Mouse (Mus musculus): ENCODE results near the gene Cyp2w1.

DNA sequence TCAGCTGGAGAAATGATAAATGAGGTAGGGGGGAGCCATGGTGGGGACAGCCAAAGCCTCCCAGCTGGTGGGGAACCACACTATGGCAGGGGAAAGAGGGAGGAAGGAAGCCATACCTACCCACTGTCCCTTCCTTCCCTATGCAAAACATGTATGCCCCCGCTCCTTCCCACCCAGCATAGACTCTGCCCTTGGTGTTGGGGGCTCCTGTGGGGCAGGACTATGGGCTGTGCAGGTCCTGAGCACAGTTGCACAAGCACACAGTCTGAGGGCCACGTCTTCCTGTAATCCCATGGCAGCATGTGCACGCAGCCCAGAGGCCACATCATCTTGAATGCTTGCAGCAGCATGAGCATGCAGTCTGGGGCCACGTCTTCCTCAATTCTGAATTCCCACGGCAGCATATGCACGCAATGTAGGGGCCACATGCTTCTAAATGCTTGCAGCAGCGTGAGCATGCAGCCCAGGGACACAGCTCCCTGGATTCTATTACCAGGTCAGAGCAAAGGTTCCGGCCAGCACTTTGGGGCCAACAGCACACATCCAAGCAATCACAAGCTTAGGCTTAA is 51.4 kb downstream of the Cyp2w1 start:
- TF ChIP-seq TAL1 (IDR thresholded peaks at IDR 0.05; ENCODE audit: low read length) (no peak), GATA1 (IDR thresholded peaks at IDR 0.05; ENCODE audit: low read length) (no peak)

Data from erythroblast, embryonic 14.5 days (primary cell).